Mouse (Mus musculus): ENCODE results near the gene Xylt1.
A peak's percentile ranks its signal among the peaks of the same experiment; 100 is the strongest.

The Xylt1 gene

GRCm38 (mm10) chr7:117512301-117512700 is 131.5 kb downstream of the Xylt1 start:
- DNase-seq (ENCODE audit: low spot score in 2 of 2), result no peak

DNA sequence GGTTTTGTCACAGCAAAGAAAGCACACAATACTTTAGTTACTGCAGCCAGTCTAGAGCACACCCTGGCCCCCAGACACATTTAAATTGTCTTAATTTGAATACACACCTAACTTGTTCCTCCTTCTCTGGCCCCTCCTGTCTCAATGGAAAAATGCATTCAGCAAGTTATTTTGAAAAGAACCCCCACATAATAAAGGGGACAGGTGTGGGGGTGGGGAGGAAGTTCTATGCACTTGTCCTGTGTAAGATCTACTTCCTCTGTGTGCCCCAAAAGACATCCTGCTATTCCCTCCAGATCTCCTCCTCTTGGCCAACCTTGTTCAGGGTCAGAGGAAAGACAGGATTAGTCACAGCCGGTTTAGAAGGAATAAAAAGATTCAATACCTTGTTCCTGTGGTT is 135.0 kb downstream of the Xylt1 start:
- peak; percentile 67 to 73 for DNase-seq (ENCODE audit: low spot score in 2 of 2)

DNA sequence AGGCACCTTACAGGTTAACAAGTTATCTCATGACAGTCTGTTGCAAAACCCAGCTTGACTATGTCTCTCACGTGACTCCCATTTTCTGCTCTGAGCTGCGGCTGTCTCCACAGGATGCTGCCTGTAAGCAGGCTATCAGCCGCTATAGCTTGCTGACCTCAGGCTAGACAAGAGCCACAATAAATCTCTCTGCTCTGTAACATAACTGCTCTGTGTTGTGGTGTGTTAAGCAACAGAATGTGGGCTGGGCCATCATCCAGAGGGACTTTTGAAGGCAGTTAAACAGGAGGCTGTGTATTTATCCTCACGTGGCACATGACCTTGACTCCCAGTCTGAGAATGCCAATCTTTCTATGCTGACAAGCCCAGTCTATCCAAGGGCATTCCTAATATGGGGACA is 136.1 kb downstream of the Xylt1 start:
- DNase-seq (ENCODE audit: low spot score in 2 of 2), result no peak

- peak in 1 of 2 experiments; percentile 7 for DNase-seq (ENCODE audit: low spot score in 2 of 2)
Measured at GRCm38 (mm10) chr7:117521369-117521768, 140.6 kb downstream of the Xylt1 start.

DNA sequence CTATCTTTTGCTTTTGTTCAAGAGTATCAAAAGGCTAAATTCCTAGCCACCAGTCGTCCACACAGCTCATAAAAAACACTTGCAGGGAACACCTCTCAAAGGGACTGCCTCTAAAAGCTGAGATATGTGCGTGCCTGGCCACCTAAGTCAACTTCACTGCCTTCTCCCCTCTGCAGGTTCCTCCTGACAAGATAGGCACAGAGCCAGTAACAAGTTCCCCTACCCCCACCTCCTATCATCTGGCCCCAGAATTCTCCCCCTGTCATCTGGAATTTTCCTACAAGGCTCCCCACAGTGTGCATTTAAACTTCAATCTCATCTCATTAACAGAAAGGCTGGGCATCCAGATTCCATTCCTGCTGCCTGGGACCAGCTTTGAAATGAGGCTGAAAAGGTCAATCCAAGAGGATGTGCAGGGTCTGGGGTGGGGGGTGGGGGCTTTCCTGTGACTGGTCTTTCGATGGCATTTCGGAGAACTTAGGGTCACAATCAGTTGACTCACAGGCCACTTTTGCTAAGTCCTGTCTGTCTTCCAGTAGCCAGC is 141.4 kb downstream of the Xylt1 start:
- DNase-seq (ENCODE audit: low spot score in 2 of 2), result no peak

- DNase-seq (ENCODE audit: low spot score in 2 of 2), result no peak
Measured at GRCm38 (mm10) chr7:117524430-117525214, 143.8 kb downstream of the Xylt1 start.

DNA sequence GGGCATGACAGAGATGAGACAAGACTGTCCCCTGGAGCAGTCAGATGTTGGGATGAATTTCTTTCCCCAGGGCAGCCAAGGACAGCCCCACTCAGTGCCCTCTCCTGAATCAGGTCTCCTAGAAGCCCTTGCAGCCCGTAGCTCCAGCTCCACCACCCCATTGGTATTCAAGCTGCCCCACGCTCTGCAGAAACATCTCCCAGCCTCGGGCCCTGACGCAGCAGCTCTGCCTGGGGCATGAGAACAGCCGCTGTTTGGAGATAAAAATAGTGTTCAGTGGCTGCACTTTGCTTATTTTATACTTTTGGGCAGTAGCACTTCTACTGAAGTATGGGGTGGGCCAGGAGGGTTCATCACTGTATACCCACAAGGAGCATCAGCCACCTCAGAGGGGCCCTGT is 144.9 kb downstream of the Xylt1 start:
- DNase-seq (ENCODE audit: low spot score in 2 of 2), result no peak

DNA sequence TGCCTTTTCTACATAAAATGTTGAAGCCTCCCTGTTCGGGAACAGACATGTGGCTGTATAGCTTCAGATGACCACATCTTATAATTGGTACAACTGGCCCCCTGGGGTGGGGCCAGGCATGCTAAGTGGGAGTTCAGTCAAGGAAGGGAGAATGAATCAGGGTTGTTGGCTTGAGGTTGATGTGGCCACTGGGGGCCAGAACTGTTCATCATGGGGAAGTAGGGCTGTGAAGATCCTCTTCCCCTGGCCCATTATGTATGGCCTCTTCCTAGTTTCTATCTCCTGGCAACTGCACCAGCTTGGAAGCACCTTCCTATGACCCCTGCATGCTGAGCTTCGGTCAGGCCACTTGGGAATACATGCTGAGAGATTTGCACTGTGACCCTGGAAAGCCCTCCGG is 145.8 kb downstream of the Xylt1 start:
- no peak for DNase-seq (ENCODE audit: low spot score in 2 of 2)

- DNase-seq (ENCODE audit: low spot score in 2 of 2), result no peak
Measured at GRCm38 (mm10) chr7:117529787-117530655, 149.2 kb downstream of the Xylt1 start.

GRCm38 (mm10) chr7:117532651-117533050 is 151.9 kb downstream of the Xylt1 start:
- DNase-seq (ENCODE audit: low spot score in 2 of 2), result no peak

DNA sequence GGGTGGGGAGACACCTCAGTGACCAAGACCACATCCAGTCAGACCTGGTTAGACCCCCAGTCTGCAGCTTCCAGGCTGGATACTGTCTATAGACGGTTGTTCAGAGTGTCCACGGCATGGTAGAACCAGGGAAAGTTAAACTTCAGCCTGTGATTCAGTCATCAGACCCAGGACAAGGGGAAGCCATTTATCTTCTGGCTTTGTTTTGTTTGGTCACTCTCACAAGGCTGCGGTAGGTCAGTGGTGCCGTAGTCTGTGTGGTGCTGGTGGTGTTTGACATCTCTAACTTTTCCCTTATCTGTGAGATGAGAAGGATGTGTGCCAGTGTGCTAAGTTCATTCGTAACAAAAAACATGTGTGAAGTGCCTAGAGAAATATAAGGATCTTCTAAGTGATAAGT is 152.4 kb downstream of the Xylt1 start:
- DNase-seq (ENCODE audit: low spot score in 2 of 2), result no peak

- no peak for DNase-seq (ENCODE audit: low spot score in 2 of 2)
Measured at GRCm38 (mm10) chr7:117539931-117540330, 159.2 kb downstream of the Xylt1 start.

DNA sequence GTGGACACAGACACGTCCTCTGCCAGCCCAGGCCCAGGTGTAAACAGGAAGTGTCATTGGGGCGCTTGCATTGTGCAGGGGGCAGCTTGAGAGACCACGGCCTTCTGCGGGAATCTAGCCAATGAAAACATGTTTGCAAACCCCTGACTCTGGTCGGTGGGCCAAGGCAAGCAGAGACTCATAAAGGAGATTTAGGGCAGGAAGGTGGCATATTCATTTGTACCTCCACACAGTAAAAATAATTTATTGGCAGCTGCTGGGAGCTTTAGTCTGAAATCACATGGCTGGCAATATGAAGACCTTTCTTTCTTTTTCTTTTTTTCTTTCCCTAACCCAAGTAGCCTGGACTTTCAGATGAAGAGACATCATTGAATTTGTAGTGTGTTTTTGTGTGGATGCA is 159.6 kb downstream of the Xylt1 start:
- DNase-seq (ENCODE audit: low spot score in 2 of 2), result no peak

- DNase-seq (ENCODE audit: low spot score in 2 of 2), result no peak
Measured at GRCm38 (mm10) chr7:117541056-117541455, 160.3 kb downstream of the Xylt1 start.

DNA sequence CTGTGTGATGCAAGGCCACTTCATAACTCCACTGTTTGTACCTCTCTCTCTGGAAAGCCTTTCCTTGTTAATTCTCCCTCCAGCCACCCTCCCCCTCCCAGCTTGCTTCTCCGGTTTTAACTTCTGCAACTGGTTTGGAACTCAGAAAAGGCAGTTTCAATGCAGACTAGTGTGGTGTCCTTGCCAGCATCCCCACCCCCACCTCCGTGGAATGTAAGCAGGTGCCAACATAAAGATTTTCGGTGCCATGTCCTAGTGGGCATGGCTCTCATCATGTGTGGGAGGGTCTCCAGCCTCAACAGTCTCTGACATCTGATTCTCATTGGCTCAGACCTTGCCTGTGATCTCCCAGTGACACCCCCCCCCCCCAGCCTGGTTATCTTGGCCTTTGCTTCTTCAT is 160.9 kb downstream of the Xylt1 start:
- DNase-seq (ENCODE audit: low spot score in 2 of 2), result no peak

DNA sequence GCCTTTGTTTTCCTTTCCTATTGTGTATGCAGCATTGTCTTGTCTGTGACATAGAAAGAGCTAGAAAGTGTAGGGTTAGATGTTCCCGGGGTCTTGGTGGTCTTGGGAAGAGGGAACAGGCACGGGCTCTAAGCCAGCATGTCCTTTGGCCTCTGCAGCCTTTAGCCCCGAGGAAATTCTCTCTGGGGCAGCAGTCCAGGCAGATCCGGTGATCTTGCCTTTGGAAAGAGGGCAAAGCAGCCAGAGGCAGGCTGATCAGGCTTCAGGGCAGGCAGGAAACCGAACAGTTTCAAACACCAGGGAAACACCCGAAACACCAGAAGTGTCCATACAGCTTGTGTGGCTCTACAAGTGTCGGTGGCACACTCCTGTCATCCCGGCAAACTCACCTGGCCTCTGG is 162.3 kb downstream of the Xylt1 start:
- DNase-seq (ENCODE audit: low spot score in 2 of 2), result no peak

DNA sequence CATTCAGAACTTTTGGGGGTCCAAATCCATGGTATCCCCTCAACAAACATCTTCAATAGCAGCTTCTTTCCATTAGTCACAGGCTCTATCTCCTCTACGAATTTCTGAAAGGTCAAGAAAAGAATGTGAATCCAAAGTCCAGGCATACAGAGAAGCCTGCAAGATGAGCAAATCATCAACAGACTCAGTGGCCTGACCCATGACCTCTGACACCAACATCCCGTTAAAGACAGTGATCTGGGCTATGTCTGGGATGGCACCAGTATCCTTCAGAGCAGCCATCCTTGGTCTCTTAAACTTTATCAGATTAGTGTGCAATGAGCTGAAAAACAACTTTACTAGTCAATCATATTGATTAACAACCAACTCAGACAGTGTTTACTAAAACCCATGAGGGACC is 163.3 kb downstream of the Xylt1 start:
- no peak for DNase-seq (ENCODE audit: low spot score in 2 of 2)

GRCm38 (mm10) chr7:117548301-117548700 is 167.5 kb downstream of the Xylt1 start:
- no peak for DNase-seq (ENCODE audit: low spot score in 2 of 2)

DNA sequence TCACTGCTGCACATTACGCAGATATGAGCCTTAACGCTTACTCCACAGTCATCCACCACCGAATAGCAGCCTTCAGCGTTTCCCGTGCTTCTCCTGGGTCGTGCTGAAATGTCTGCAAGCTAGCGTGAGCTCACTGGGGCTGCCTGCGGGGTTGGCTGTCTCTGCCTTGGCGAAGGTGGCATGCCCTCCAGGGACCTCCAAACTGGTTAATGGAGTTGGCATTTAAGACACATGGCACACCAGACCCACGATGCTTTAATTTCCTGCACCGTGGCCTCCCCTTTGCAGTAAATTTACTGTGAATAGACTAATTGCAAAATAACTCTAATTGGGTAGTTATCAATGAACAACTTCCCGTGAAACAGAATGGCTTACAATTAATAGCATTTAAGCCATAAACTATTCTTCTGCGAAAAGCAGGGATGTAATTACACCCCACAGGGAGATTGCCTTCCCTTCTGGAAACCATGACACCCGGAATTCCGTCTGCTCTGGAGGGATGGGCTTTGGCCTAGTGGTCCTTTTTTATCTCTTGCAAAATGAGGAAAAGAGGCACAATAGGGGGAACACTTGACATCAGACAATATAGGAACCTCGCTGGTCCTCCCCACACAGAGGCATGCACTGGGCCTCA is 170.3 kb downstream of the Xylt1 start:
- no peak for DNase-seq (ENCODE audit: low spot score in 2 of 2)

DNA sequence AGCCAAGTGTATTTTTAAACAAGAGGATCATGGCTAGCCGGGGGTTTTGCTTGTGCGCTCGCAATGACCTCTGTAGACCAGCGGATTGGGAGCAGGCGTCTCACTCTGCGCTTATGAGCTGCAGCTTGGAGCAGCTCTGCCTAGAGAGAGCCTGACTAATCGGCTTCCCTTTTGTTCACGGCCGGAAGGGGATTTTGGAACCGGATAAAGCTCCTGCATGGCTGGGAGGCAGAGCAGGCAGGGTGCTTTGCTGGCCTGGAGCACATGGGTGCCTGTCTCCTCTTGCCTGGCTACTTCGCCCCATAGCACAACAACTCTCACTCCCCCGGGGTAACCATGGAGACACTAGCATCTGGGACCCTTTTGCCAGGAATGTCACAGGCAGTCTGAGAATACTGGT is 172.4 kb downstream of the Xylt1 start:
- no peak for DNase-seq (ENCODE audit: low spot score in 2 of 2)

DNA sequence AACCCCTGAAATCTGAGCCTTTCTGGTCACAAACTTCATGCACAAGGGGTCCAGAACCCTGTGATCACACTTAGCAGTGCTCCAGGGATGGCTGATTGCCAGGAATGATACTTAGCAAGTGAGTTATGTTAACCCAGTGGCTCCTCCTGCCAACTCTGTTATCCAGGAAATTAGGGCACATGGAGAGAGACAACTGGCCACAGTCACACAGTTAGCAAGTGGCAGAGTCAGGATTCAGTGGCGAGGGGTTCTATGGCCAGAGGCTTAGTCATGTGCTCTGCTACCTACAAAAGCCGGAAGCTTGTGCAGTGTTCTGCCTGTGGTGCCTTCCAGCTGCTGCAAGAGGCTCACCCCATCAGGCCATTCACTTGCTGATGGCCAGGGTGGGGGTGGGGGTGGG is 175.0 kb downstream of the Xylt1 start:
- no peak for DNase-seq (ENCODE audit: low spot score in 2 of 2)

- DNase-seq (ENCODE audit: low spot score in 2 of 2), result no peak
Measured at GRCm38 (mm10) chr7:117558166-117558565, 177.4 kb downstream of the Xylt1 start.
